Mouse (Mus musculus): Measurements from ENCODE around the gene Ctsh. TPM values are rescaled to one million over a fixed set of nuclear protein-coding genes. Genes with fewer than 3 reads are reported as not detected.
"Not testable (repeated sequence)": the region's sequence is repeated elsewhere in the genome, so short reads cannot be mapped to it uniquely, and the experiment has no call there.

Ctsh gene
- polyA plus RNA-seq, 1 experiment, result 112 TPM

DNA sequence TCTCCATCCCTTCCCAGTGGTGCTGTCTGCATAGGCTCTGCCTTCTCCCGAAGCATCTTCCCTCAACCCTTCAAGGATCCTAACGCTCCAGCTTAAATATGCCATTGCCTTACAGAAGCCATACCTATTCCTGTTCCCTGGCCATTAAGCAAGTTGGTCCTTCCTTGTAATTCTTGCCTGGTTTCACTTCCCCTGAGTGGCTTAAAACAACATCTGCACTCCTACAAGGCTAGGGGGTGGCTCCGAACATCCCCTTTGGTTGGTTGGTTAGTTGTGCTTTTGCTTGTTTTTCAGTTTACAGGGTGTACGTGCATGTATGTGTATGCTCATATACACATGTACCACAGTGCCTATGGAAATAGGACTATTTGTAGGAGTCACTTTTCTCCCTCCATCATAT, 32.5 kb upstream of the Ctsh start:
- TF ChIP-seq POLR2A (IDR thresholded peaks at IDR 0.05; ENCODE audit: borderline replicate concordance, control insufficient read depth, low read depth, low read length) (no peak), CTCF (IDR thresholded peaks at IDR 0.05; ENCODE audit: control insufficient read depth, insufficient read depth, low read length) (no peak)
- no peak overlapping the region for H3K27ac ChIP-seq (ENCODE audit: control insufficient read depth, insufficient read depth, low read depth, low read length, poor library complexity)
- 53% methylated on average over 4 of the region's 4 CpGs for WGBS
- no peak overlapping the region for H3K4me3 ChIP-seq (replicated peaks; ENCODE audit: control insufficient read depth, low read depth, low read length)
- no peaks in the 10 kb centered on the region; the same call in 1 of the 2 replicates for H3K4me1 ChIP-seq (ENCODE audit: control insufficient read depth, insufficient read depth, low read length)

DNA sequence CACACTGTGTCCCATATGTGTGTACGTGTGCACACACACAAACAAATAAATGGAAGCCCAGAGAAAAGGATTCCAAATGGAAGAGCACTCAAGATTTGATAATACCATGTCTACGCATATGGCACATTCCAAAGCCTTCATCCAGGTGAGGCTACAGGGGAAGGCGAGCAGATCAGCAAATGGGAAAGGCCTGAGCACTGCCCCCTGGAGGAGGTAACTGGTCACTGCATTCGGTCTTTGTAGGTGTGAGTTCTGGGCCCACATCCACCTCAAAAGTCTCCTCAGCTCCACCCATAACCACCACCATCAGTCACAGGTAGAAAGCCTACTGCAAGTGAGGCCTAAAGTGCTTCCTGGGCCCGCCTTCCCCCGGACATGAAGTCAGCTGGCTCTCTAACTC, 26.2 kb upstream of the Ctsh start:
- 82% methylated on average over 6 of the region's 6 CpGs for WGBS
- H3K4me3 ChIP-seq (replicated peaks; ENCODE audit: control insufficient read depth, low read depth, low read length), result no peak overlapping the region

DNA sequence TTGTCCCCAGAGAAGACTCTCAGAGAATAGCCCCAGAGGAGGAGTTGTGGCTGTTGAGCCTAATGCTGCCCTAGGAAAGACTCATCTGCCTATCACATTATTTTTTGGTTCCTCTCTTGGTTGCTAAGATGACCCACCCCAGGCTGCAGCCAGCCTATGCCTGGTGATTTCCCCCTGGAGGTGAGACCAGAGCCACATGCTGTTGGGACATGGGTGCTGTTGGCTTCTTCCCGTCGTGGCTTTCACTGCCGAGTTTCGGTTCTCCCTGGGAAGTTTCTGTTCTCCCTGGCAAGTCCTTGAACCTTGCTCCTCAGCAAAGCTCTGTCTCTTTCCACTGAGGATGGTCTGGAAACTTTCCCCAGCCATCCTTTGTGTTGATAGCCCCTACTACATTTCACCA, 20.0 kb upstream of the Ctsh start:
- 70% methylated on average over 4 of the region's 4 CpGs for WGBS
- no peak for TF ChIP-seq POLR2A (IDR thresholded peaks at IDR 0.05; ENCODE audit: borderline replicate concordance, control insufficient read depth, low read depth, low read length)
- no peak for TF ChIP-seq CTCF (IDR thresholded peaks at IDR 0.05; ENCODE audit: control insufficient read depth, insufficient read depth, low read length)
- H3K27ac ChIP-seq (ENCODE audit: control insufficient read depth, insufficient read depth, low read depth, low read length, poor library complexity), result peak overlapping the region; percentile 57

More for the DNA sequence above, 26.2 kb upstream of the Ctsh start:
- TF ChIP-seq CTCF (IDR thresholded peaks at IDR 0.05; ENCODE audit: control insufficient read depth, insufficient read depth, low read length) (peak; percentile 46), POLR2A (IDR thresholded peaks at IDR 0.05; ENCODE audit: borderline replicate concordance, control insufficient read depth, low read depth, low read length) (no peak)
- H3K27ac ChIP-seq (ENCODE audit: control insufficient read depth, insufficient read depth, low read depth, low read length, poor library complexity), result no peak overlapping the region
- H3K4me1 ChIP-seq (ENCODE audit: control insufficient read depth, insufficient read depth, low read length), result no peaks in the 10 kb centered on the region

GRCm38 (mm10) chr9:90035168-90035567, 18.8 kb upstream of the Ctsh start:
- H3K4me3 ChIP-seq (replicated peaks; ENCODE audit: control insufficient read depth, low read depth, low read length), result no peak overlapping the region
- H3K27ac ChIP-seq (ENCODE audit: control insufficient read depth, insufficient read depth, low read depth, low read length, poor library complexity), result no peak overlapping the region
- H3K4me1 ChIP-seq (ENCODE audit: control insufficient read depth, insufficient read depth, low read length), result peaks cover 2% of the 10 kb centered on the region
- no peak for TF ChIP-seq POLR2A (IDR thresholded peaks at IDR 0.05; ENCODE audit: borderline replicate concordance, control insufficient read depth, low read depth, low read length)
- no peak for TF ChIP-seq CTCF (IDR thresholded peaks at IDR 0.05; ENCODE audit: control insufficient read depth, insufficient read depth, low read length)
- WGBS, result 74% methylated on average over 2 of the region's 2 CpGs

More for the DNA sequence above, 20.0 kb upstream of the Ctsh start:
- H3K4me1 ChIP-seq (ENCODE audit: control insufficient read depth, insufficient read depth, low read length), result peaks cover 2% of the 10 kb centered on the region
- peak overlapping the region; percentile 48 for H3K4me3 ChIP-seq (replicated peaks; ENCODE audit: control insufficient read depth, low read depth, low read length)

- 65% methylated on average over 3 of the region's 3 CpGs for WGBS
- Histone ChIP-seq H3K27ac (ENCODE audit: control insufficient read depth, insufficient read depth, low read depth, low read length, poor library complexity) (no peak overlapping the region), H3K4me3 (replicated peaks; ENCODE audit: control insufficient read depth, low read depth, low read length) (no peak overlapping the region), H3K4me1 (ENCODE audit: control insufficient read depth, insufficient read depth, low read length) (peaks cover 2% of the 10 kb centered on the region)
- TF ChIP-seq CTCF (IDR thresholded peaks at IDR 0.05; ENCODE audit: control insufficient read depth, insufficient read depth, low read length) (no peak), POLR2A (IDR thresholded peaks at IDR 0.05; ENCODE audit: borderline replicate concordance, control insufficient read depth, low read depth, low read length) (no peak)
Measured at GRCm38 (mm10) chr9:90035794-90036193, 18.2 kb upstream of the Ctsh start.

DNA sequence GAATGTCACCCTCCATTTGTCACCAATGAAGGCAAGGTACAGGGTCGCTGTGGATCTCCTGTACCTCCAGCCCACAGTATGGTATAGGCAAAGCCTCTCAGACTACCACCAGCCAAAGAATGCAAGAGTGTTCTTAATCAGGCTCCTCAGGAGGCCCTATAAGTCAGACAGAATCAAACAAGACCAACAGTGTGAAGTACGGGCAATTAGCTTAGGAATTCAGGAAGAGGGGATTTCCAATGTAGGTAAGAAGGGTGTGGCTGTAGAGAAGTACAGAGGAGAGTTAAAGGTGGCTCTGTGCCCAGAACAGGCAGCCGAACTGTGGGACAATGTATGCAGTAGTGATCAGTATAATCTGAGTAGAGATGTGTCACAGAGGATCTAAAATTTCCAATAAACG, 17.6 kb upstream of the Ctsh start:
- Histone ChIP-seq H3K27ac (ENCODE audit: control insufficient read depth, insufficient read depth, low read depth, low read length, poor library complexity) (no peak overlapping the region), H3K4me3 (replicated peaks; ENCODE audit: control insufficient read depth, low read depth, low read length) (no peak overlapping the region), H3K4me1 (ENCODE audit: control insufficient read depth, insufficient read depth, low read length) (peaks cover 2% of the 10 kb centered on the region)
- TF ChIP-seq POLR2A (IDR thresholded peaks at IDR 0.05; ENCODE audit: borderline replicate concordance, control insufficient read depth, low read depth, low read length) (no peak), CTCF (IDR thresholded peaks at IDR 0.05; ENCODE audit: control insufficient read depth, insufficient read depth, low read length) (no peak)
- WGBS, result 81% methylated on average over 4 of the region's 4 CpGs

DNA sequence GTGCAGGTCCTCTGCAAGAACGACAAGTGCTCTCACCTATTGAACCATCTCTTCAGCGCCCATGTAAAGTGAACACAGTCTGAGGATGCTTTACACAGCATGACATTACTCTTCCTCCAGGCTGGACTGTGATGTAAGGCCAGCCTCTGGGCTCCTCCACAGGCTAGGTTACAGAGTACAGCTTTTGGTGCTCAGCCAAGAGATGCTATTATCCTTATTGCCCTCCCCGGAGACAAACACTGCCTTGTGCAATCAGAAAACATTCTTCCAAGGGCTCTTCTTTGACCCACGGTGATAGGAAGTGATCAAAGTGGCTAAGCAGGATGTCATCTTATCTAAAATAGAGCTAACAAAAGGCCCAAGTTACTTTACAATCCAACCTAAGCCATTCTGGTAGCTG, 15.4 kb upstream of the Ctsh start:
- H3K4me3 ChIP-seq (replicated peaks; ENCODE audit: control insufficient read depth, low read depth, low read length), result no peak overlapping the region
- TF ChIP-seq CTCF (IDR thresholded peaks at IDR 0.05; ENCODE audit: control insufficient read depth, insufficient read depth, low read length), result no peak
- TF ChIP-seq POLR2A (IDR thresholded peaks at IDR 0.05; ENCODE audit: borderline replicate concordance, control insufficient read depth, low read depth, low read length), result no peak
- no peak overlapping the region for H3K27ac ChIP-seq (ENCODE audit: control insufficient read depth, insufficient read depth, low read depth, low read length, poor library complexity)
- 70% methylated on average over 4 of the region's 4 CpGs for WGBS
- peaks cover 4% of the 10 kb centered on the region for H3K4me1 ChIP-seq (ENCODE audit: control insufficient read depth, insufficient read depth, low read length)

- WGBS, result 75% methylated on average over 2 of the region's 2 CpGs
- no peak overlapping the region for H3K27ac ChIP-seq (ENCODE audit: control insufficient read depth, insufficient read depth, low read depth, low read length, poor library complexity)
- no peak overlapping the region for H3K4me3 ChIP-seq (replicated peaks; ENCODE audit: control insufficient read depth, low read depth, low read length)
- no peak for TF ChIP-seq CTCF (IDR thresholded peaks at IDR 0.05; ENCODE audit: control insufficient read depth, insufficient read depth, low read length)
- TF ChIP-seq POLR2A (IDR thresholded peaks at IDR 0.05; ENCODE audit: borderline replicate concordance, control insufficient read depth, low read depth, low read length), result no peak
- peaks cover 2% of the 10 kb centered on the region for H3K4me1 ChIP-seq (ENCODE audit: control insufficient read depth, insufficient read depth, low read length)
Measured at GRCm38 (mm10) chr9:90040916-90041315, 13.0 kb upstream of the Ctsh start.

DNA sequence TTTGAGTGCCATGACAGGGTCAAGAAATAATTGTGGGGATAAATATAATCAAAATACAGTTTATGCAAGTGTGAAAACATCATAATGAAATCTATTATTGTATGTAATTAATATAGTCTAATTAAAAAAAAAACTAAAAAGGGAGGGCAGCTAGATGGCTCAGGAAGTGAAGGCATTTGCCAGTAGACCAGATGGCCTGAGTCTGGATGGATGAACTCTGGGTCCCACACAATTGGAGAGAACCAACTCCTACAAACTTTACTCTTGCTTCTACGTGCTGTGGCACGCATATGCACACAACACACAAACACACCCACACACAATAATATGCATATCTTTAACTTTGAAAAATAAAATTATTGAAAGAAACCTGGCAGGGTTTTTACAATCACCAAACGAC, 12.4 kb upstream of the Ctsh start:
- H3K27ac ChIP-seq (ENCODE audit: control insufficient read depth, insufficient read depth, low read depth, low read length, poor library complexity), result no peak overlapping the region
- H3K4me1 ChIP-seq (ENCODE audit: control insufficient read depth, insufficient read depth, low read length), result peaks cover 2% of the 10 kb centered on the region
- 76% methylated on average over 3 of the region's 3 CpGs for WGBS
- TF ChIP-seq CTCF (IDR thresholded peaks at IDR 0.05; ENCODE audit: control insufficient read depth, insufficient read depth, low read length), result no peak
- TF ChIP-seq POLR2A (IDR thresholded peaks at IDR 0.05; ENCODE audit: borderline replicate concordance, control insufficient read depth, low read depth, low read length), result no peak
- no peak overlapping the region for H3K4me3 ChIP-seq (replicated peaks; ENCODE audit: control insufficient read depth, low read depth, low read length)

- H3K4me3 ChIP-seq (replicated peaks; ENCODE audit: control insufficient read depth, low read depth, low read length), result peak overlapping the region; percentile 6
- not testable (repeated sequence) for H3K4me1 ChIP-seq (ENCODE audit: control insufficient read depth, insufficient read depth, low read length)
- H3K27ac ChIP-seq (ENCODE audit: control insufficient read depth, insufficient read depth, low read depth, low read length, poor library complexity), result peak overlapping the region; percentile 24; the same call in 1 of the 2 replicates
- WGBS, result 53% methylated on average over 8 of the region's 8 CpGs
Measured at GRCm38 (mm10) chr9:90042906-90043305, 11.0 kb upstream of the Ctsh start.
